Mouse (Mus musculus): Measurements from ENCODE around the gene Efcab5. TPM values are rescaled to one million over a fixed set of nuclear protein-coding genes. Genes with fewer than 3 reads are reported as not detected.
A peak's percentile ranks its signal among the peaks of the same experiment; 100 is the strongest.

Efcab5 gene
- total RNA-seq (2014; fragmentation: Nextera tagmentation) (0.77 TPM in 1 of 2 replicates, not detected in the other), total RNA-seq (2017) (0.47 and 0.57 TPM in 2 replicates)

- no peak for ATAC-seq (replicated peaks; ENCODE audit: poor library complexity, severe bottlenecking)
These were observed at the start of gene Efcab5 for GRCm38 (mm10) chr11:77188868-77189267. Efcab5 (minus strand) TSS chr11:77188968.

- no peak for ATAC-seq (replicated peaks; ENCODE audit: poor library complexity, severe bottlenecking)
These were observed 46.5 kb upstream of the Efcab5 start for GRCm38 (mm10) chr11:77235267-77235666.

- ATAC-seq (replicated peaks; ENCODE audit: poor library complexity, severe bottlenecking), result peak; percentile 72
These were observed 42.7 kb upstream of the Efcab5 start for GRCm38 (mm10) chr11:77231514-77231913.

- ATAC-seq (replicated peaks; ENCODE audit: poor library complexity, severe bottlenecking), result no peak
These were observed 42.0 kb upstream of the Efcab5 start for GRCm38 (mm10) chr11:77230765-77231164.

- ATAC-seq (replicated peaks; ENCODE audit: poor library complexity, severe bottlenecking), result 0 out of 2 replicates have a peak, but pooled peaks have one; percentile 3
These were observed 28.0 kb upstream of the Efcab5 start for GRCm38 (mm10) chr11:77216761-77217130.

GRCm38 (mm10) chr11:77215951-77216760, 27.4 kb upstream of the Efcab5 start, which contains the start of gene Ssh2:
Ssh2 (plus strand) TSS chr11:77216287.
- peak; percentile 64 for ATAC-seq (replicated peaks; ENCODE audit: poor library complexity, severe bottlenecking)

GRCm38 (mm10) chr11:77215483-77215882, 26.7 kb upstream of the Efcab5 start:
- ATAC-seq (replicated peaks; ENCODE audit: poor library complexity, severe bottlenecking), result no peak

DNA sequence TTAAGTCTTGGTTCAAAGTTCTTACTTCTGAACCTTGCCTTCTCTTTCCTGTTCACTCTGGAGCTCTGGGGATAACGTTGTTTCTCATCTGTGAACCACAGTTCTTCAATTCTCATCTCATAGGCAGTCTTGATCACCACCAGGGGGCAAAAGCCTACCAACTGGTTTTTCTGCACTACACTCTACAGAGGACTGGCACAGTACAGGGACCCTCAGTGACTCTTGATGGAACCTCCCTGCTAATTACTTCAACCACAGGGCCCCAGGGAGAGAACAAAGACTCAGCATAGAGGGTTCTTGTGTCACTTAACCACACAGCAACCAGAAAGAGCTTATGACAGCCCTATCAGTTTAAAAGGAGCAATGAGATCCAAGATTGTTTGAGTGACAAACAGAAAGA, 26.0 kb upstream of the Efcab5 start:
- peak; percentile 83 for ATAC-seq (replicated peaks; ENCODE audit: poor library complexity, severe bottlenecking)

GRCm38 (mm10) chr11:77214142-77214692, 25.4 kb upstream of the Efcab5 start:
- ATAC-seq (replicated peaks; ENCODE audit: poor library complexity, severe bottlenecking), result peak; percentile 58

DNA sequence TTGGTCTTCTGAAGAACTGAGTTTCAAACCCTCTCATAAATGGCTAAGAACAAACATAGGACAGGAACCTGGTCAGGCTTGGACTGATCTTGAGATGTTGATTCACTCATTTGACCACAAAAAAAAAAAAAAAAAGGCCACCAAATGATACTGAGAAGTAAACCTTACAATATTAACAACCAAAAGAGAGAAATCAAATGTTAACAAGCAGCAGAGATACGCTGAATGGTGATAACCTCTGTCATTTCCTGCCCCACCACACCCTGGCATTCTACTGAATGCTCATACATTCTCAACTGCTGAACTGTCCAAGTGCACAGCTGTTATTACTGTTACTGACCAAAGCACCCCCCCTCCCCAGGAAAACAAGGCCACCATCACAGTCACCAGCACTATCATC, 11.9 kb upstream of the Efcab5 start:
- ATAC-seq (replicated peaks; ENCODE audit: poor library complexity, severe bottlenecking), result no peak

- no peak for ATAC-seq (replicated peaks; ENCODE audit: poor library complexity, severe bottlenecking)
These were observed 10.9 kb upstream of the Efcab5 start for GRCm38 (mm10) chr11:77199636-77200035.

DNA sequence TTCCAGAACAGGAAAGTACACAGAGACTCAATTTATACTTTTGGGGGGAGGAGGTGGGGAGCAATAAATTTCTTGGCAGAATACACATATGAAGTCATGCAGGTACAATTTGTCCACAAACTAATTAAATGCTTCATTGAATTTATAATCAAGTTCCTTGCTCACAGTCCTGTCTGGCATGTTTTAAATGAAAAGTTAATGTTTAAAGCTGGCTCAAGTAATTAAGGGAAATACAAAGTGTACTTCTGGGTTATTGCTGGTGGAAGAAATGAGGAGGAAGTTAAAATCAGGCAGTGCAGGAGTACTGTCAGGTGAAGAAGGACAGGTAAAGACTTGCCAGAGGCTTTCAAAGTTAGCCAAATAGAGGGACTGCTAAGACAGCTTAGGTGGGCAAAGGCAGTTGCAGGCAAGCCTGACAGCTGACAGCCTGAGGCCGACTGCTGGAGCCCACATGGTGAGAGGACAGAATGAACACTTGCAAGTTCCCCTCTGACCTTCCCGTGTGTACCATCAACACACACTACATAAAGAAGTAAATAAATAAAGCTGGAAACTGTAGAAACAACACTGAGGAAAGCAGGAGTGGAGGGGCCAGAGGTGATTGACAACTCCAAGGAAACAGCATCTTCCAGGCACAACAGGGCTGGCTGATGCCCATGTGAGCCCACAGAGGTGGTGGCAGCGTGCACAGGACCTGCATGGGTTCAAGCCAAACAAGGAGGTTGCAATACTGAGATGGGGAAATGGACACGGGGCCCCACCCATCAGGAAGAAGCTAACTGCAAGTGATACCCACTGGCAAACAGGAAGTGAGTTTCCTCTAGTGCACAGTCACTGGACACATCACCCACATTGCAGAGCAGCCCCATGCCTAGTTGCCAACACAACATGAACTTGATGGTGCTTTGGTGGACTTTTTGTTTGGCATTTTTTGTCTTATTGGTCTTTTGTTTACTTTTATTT, 7.7 kb upstream of the Efcab5 start:
- peak; percentile 100 for ATAC-seq (replicated peaks; ENCODE audit: poor library complexity, severe bottlenecking)

DNA sequence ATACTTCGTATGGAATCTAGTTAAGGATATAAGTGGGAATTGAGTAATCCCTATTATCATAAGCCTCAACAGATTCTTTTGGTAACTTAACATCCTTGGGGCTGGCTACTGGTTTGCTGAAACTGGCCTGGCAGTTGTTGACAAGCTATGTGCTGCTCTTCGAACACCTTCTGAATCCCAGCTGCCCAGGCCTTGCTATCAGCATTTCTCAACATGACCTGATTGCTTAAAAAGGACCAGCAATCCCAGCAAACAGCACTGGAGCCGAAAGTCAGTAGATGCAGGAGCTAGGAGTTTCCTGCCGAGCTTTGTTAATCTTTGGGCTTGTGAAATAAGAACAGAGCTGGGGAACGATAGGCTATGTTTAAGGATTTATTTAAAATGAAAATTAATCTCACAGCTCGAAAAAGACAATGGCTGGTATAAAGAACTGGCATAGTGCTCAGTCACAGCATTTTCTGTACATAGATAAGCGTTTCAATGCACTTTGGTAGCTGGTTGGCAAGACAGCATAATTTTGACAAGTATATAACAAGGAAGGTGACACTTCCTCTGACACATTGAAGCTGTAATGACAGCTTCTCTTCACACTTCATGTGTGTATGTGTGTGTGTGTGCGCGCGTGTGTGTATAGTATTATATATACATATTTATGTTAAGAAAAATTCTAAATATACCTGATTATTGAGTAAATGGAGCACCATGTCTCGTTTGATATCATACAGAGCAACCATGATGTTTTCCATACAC, 6.8 kb upstream of the Efcab5 start:
- ATAC-seq (replicated peaks; ENCODE audit: poor library complexity, severe bottlenecking), result no peak

DNA sequence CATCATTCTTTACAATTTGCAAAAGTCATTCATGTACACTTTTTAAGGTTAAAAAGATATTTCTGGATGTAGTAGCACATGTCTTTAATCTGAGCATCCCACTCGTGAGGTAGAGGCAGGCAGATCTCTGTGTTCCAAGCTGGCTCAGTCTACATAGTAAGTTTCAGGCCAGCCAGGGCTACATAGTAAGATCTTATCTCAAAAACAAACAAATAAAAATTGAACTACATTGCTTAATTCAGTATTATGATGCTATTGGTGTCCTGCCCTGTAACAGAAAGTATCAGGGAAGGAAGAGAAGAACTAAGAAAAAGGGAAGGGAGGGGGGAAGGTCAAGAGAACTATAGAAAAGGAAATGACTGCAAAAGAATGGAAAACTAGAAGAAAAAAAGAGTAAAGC, 6.0 kb upstream of the Efcab5 start:
- no peak for ATAC-seq (replicated peaks; ENCODE audit: poor library complexity, severe bottlenecking)

- no peak for ATAC-seq (replicated peaks; ENCODE audit: poor library complexity, severe bottlenecking)
These were observed 5.3 kb upstream of the Efcab5 start for GRCm38 (mm10) chr11:77193941-77194553.

DNA sequence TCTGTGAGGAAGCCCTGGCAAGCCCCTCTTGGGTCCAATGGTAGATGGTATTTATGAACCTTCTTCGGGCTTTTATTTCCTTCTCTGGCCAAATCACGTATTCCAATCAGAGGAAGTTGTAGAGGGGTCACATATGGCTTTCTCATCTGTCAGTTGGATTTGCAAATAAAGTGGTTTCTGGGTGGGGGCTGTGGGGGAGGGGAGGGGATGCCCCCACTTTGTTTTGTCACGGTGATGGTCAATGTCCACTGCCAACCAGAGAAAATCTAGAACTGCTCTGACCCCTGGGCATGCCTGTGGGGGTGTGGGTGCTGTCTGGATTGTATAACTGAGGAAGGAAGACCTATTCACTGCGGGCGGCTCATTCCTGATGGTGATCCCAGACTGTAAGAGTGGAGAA, 4.6 kb upstream of the Efcab5 start:
- ATAC-seq (replicated peaks; ENCODE audit: poor library complexity, severe bottlenecking), result no peak

DNA sequence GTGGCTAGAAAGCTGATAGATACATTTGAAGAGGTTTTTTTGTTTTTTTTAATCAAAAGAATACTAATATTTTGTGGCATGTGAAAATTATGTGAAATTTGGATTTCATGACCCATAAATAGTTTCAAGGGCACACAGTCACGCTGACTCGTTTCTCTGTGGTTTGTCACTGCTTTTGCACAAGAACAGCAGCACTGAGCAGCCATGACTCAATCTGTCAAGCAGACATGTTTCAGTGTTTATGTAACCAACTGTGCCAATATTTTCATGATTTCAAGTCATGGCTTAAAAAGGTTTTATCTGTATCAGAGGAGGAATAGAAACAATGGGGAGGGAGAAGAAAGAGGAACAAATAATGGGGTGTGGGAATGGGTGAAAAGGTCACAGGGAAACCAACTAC, 3.8 kb downstream of the Efcab5 start:
- peak; percentile 97 for ATAC-seq (replicated peaks; ENCODE audit: poor library complexity, severe bottlenecking)

DNA sequence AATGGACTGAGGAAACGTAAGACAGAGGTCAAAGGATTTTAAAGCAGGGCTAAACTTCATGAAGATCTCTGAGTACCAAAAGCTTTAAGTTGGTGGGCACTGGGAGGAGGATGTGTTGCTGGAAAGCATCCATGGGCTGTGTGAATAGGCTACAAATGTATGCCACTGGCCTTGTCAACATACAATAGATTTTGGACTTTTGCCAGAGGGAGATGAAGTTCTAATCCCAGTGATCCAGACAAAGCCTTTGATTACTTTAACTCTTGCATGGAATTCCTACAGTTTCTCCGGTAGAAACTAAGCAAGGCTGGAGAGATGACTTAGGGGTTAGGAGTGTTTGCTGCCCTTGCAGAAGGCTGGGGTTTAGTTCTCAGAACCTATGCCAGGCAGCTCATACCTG, 6.2 kb downstream of the Efcab5 start:
- no peak for ATAC-seq (replicated peaks; ENCODE audit: poor library complexity, severe bottlenecking)

DNA sequence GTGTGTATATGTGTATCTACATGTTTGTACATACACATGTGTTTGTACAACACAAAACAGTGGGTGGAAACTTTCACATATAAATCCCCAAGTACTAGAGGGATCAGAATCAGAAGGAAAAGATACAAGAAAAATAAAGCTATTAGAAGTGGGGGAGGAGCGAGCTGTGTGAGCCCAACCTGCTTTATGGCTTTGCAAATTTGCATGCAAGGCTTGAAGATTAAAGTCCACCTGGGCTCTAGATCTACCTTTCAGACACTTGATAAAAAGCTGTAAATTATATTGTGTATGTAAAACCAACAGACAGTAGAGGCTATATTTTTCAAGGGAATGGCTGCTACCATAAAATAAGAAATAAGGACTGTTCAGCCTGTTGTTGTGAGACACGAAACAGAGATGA, 6.7 kb downstream of the Efcab5 start:
- no peak for ATAC-seq (replicated peaks; ENCODE audit: poor library complexity, severe bottlenecking)

GRCm38 (mm10) chr11:77181528-77181927, 7.2 kb downstream of the Efcab5 start:
- no peak for ATAC-seq (replicated peaks; ENCODE audit: poor library complexity, severe bottlenecking)
